Mouse (Mus musculus) liver, embryonic 14.5 days (tissue): Measurements from ENCODE around the gene Rbms1. TPM values are rescaled to one million over a fixed set of nuclear protein-coding genes. Genes with fewer than 3 reads are reported as not detected.

Source experiments
- ATAC-seq: fragments of 200-750 bp; cut with Nextera tagmentation; 2 replicates; pipeline ENCODE4 v1.8.0; 2017; ENCODE audit warnings: moderate number of reproducible peaks, mild to moderate bottlenecking, moderate library complexity; ENCODE audit not compliant: insufficient read depth
- DNase-seq, 3 experiments: peaks; one replicate each; pipeline ENCODE4 v3.0.0-alpha.2; 2012 to 2013; ENCODE audit warnings: low read depth in 3 of 3, low spot score in 3 of 3
- H3K27ac ChIP-seq: fragments of 300-500 bp; sonication (generic); 2 replicates; pipeline ENCODE4 v1.5.1; 2014; ENCODE audit warnings: moderate library complexity, mild to moderate bottlenecking, control low read depth, inconsistent platforms
- H3K27me3 ChIP-seq: fragments of 300-500 bp; sonication (generic); 2 replicates; pipeline ENCODE4 v1.6.1; 2014; ENCODE audit warnings: mild to moderate bottlenecking, low read length, moderate library complexity; ENCODE audit not compliant: control insufficient read depth, insufficient read depth
- H3K36me3 ChIP-seq: fragments of 300-500 bp; sonication (generic); replicated peaks from 2 replicates; pipeline ENCODE4 v1.6.1; 2014; ENCODE audit warnings: low read depth; ENCODE audit not compliant: control insufficient read depth, insufficient read depth
- H3K4me1 ChIP-seq, 2 experiments: fragments of 200-500 bp in 1 of 2; fragments of 300-500 bp in 1 of 2; sonication (generic) in 1 of 2; replicated peaks; 2 replicates each; pipeline ENCODE4 v1.6.1; 2012 to 2014; ENCODE audit warnings: antibody characterized with exemption in 1 of 2, inconsistent platforms in 1 of 2, low read length in 1 of 2; ENCODE audit not compliant: control insufficient read depth in 2 of 2, insufficient read depth in 2 of 2
- H3K4me2 ChIP-seq: fragments of 300-500 bp; sonication (generic); 2 replicates; pipeline ENCODE4 v1.6.1; 2014; ENCODE audit warnings: low read depth, mild to moderate bottlenecking, control low read depth, moderate library complexity
- H3K4me3 ChIP-seq, 2 experiments: fragments of 200-500 bp in 1 of 2; fragments of 300-500 bp in 1 of 2; sonication (generic) in 1 of 2; 2 replicates each; pipeline ENCODE4 v1.5.1; 2012 to 2014; ENCODE audit warnings: low read depth in 2 of 2, low read length in 2 of 2, mild to moderate bottlenecking in 2 of 2, control low read depth in 1 of 2, inconsistent platforms in 1 of 2, moderate library complexity in 1 of 2; ENCODE audit not compliant: insufficient read depth in 1 of 2
- H3K9ac ChIP-seq: fragments of 300-500 bp; sonication (generic); replicated peaks from 2 replicates; pipeline ENCODE4 v1.6.1; 2014; ENCODE audit warnings: mild to moderate bottlenecking, control low read depth, moderate library complexity
- H3K9me3 ChIP-seq: fragments of 300-500 bp; sonication (generic); 2 replicates; pipeline ENCODE4 v1.6.1; 2016; ENCODE audit warnings: low read length, mixed read lengths; ENCODE audit not compliant: control insufficient read depth
- CTCF ChIP-seq: IDR thresholded peaks from 2 replicates; pipeline ENCODE4 v1.5.1; 2016; ENCODE audit warnings: antibody characterized with exemption, low read depth, control low read depth
- EP300 ChIP-seq: IDR thresholded peaks from 2 replicates; pipeline ENCODE4 v1.6.1; 2016; ENCODE audit warnings: antibody characterized with exemption, low read depth
- whole genome bisulfite sequencing: fragments of 180-500 bp; shearing (Covaris S2); extraction: QIAGEN DNeasy Blood & Tissue Kit; methylation state at CpG from one replicate; pipeline ENCODE4 v1.1.7; 2014; ENCODE audit not compliant: insufficient replicate concordance; 5-methylcytosine and 5-hydroxymethylcytosine counted together
- polyA plus RNA-seq, 2 experiments: library from polyadenylated mRNA; depleted of rRNA in 1 of 2; stranded (reverse) in 1 of 2; unstranded in 1 of 2; fragments of >200 nt; fragmentation: Nextera tagmentation in 1 of 2; extraction: Ambion mirVana in 1 of 2; gene quantifications; 2 replicates each; pipeline versions ENCODE4 v1.2.1 to v1.2.3; 2012 to 2014

Rbms1 gene
- polyA plus RNA-seq, 2 experiments = 16.8 to 31.8 TPM

GRCm38 (mm10) chr2:60818632-60819031 lies 144.4 kb downstream of the Rbms1 start:
- ATAC-seq (no peak), DNase-seq (no peak)
- WGBS = 29% methylated on average over 2 of the region's 2 CpGs
- TF ChIP-seq EP300 = no peak
- no peak for TF ChIP-seq CTCF
- H3K9me3 ChIP-seq = no peaks in the 10 kb centered on the region
- H3K4me2 ChIP-seq = no peak overlapping the region
- H3K4me1 ChIP-seq = 0 out of 4 replicates have a peak, but pooled peaks cover 0 to 2% of the 10 kb centered on the region in 2 experiments
- H3K27ac ChIP-seq = no peak overlapping the region
- H3K27me3 ChIP-seq = no peaks in the 10 kb centered on the region
- no peaks in the 10 kb centered on the region for H3K36me3 ChIP-seq
- no peak overlapping the region for H3K4me3 ChIP-seq
- no peak overlapping the region for H3K9ac ChIP-seq

DNA sequence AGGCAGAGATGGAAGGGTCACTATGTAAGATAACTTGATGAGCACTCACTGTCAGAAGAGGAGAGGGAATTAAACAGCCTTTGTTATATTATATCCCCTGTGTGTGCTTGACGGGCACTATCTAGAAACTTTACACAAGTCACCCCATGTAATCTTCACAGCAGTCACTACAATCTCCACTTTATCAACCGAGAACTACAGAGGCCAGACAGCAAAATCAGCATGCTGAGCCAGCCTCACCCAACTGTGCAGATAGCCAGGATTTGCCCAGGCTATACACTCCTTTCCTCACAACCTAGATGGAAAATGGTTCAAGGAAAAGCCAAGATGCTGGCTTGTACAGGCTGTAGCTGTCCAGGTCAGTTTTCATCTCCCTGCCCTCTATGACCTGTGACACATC lies 146.7 kb downstream of the Rbms1 start:
- no peak overlapping the region for H3K9ac ChIP-seq
- DNase-seq (no peak), ATAC-seq (no peak)
- H3K27me3 ChIP-seq = no peaks in the 10 kb centered on the region
- 0 out of 4 replicates have a peak, but pooled peaks cover 0 to 1% of the 10 kb centered on the region in 2 experiments for H3K4me1 ChIP-seq
- 32% methylated on average over 2 of the region's 2 CpGs for WGBS
- TF ChIP-seq CTCF (no peak), EP300 (no peak)
- H3K9me3 ChIP-seq = no peaks in the 10 kb centered on the region
- H3K4me2 ChIP-seq = no peak overlapping the region
- H3K27ac ChIP-seq = no peak overlapping the region
- no peak overlapping the region for H3K4me3 ChIP-seq
- no peaks in the 10 kb centered on the region for H3K36me3 ChIP-seq

DNA sequence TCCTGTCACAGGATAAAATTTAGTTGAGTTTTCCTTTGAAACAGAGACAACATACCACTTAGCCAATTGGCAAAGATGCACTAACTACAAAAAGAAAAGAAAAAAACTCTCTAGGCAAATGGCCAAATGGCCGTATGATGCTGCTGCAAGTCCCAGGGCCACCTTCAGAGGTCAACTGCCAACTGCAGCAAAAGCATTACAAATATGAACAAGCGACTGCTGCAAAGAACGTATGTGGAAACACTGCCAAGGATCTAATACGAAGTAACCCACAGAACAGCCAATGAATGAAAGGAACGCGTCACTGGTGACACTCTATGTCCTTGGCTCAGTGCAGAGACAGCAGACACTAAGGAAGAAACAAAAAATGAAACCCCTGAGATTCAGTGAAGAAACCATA lies 148.2 kb downstream of the Rbms1 start:
- no peak for ATAC-seq
- Histone ChIP-seq H3K4me2 (no peak overlapping the region), H3K9ac (no peak overlapping the region), H3K9me3 (no peaks in the 10 kb centered on the region), H3K36me3 (no peaks in the 10 kb centered on the region), H3K4me1 (peaks cover 0 to 7% of the 10 kb centered on the region in 2 experiments; a peak in 1 of 4 replicates), H3K4me3 (no peak overlapping the region), H3K27ac (no peak overlapping the region), H3K27me3 (no peaks in the 10 kb centered on the region)
- TF ChIP-seq CTCF (no peak), EP300 (no peak)
- 77% methylated on average over 6 of the region's 6 CpGs for WGBS
- DNase-seq = no peak

DNA sequence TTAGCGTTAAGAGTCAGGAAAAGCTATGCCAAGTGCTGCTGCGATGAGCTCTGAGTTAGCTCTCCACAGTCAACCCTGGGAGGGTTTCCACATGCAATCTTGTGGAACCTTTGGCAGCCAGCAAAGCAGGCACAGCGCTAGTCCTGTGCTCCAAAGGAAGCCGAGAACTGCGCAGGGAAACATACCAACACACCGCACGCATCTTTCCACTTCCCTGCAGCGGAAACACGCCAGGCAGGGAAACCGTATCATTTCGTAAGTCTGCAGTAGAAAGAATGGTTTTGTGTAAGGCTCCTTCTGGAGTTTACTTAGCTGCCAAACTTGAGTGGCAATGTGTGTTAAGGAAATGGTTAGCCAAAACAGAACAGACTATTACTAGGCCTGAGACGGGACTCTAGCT lies 150.0 kb downstream of the Rbms1 start:
- H3K9me3 ChIP-seq = no peaks in the 10 kb centered on the region
- no peak overlapping the region for H3K4me2 ChIP-seq
- no peaks in the 10 kb centered on the region for H3K27me3 ChIP-seq
- H3K9ac ChIP-seq = no peak overlapping the region
- peaks cover 0 to 20% of the 10 kb centered on the region in 2 experiments; a peak in 2 of 4 replicates for H3K4me1 ChIP-seq
- H3K4me3 ChIP-seq = no peak overlapping the region
- WGBS = 85% methylated on average over 12 of the region's 12 CpGs
- no peaks in the 10 kb centered on the region for H3K36me3 ChIP-seq
- DNase-seq (no peak), ATAC-seq (no peak)
- no peak overlapping the region for H3K27ac ChIP-seq
- no peak for TF ChIP-seq CTCF
- no peak for TF ChIP-seq EP300

GRCm38 (mm10) chr2:60810617-60811016 lies 152.4 kb downstream of the Rbms1 start:
- peak; percentile 37; the same call in 1 of the 2 replicates for ATAC-seq
- Histone ChIP-seq H3K36me3 (no peaks in the 10 kb centered on the region), H3K27ac (no peak overlapping the region), H3K9me3 (no peaks in the 10 kb centered on the region), H3K4me1 (peaks cover 0 to 23% of the 10 kb centered on the region in 2 experiments; a peak in 2 of 4 replicates), H3K4me3 (no peak overlapping the region), H3K4me2 (no peak overlapping the region), H3K27me3 (no peaks in the 10 kb centered on the region), H3K9ac (no peak overlapping the region)
- no peak for DNase-seq
- TF ChIP-seq EP300 (no peak), CTCF (peak; percentile 35)
